Mouse (Mus musculus): ENCODE results near the gene Fndc7. TPM values are rescaled to one million over a fixed set of nuclear protein-coding genes. Genes with fewer than 3 reads are reported as not detected.
"Not testable (repeated sequence)": the region's sequence is repeated elsewhere in the genome, so short reads cannot be mapped to it uniquely, and the experiment has no call there.

The Fndc7 gene
- polyA plus RNA-seq, 1 experiment from 2014 or later: not detected

GRCm38 (mm10) chr3:108884706-108885289, 5.0 kb downstream of the Fndc7 start:
- no peak overlapping the region for H3K27ac ChIP-seq

GRCm38 (mm10) chr3:108883067-108883466, 6.7 kb downstream of the Fndc7 start:
- Histone ChIP-seq H3K9me3 (no peaks in the 10 kb centered on the region), H3K36me3 (replicated peaks) (no peaks in the 10 kb centered on the region), H3K27me3 (ENCODE audit: poor library complexity, severe bottlenecking) (no peaks in the 10 kb centered on the region), H3K4me1 (peaks cover 34% of the 10 kb centered on the region), H3K4me3 (no peak overlapping the region), H3K27ac (no peak overlapping the region)
- no peak for DNase-seq (ENCODE audit: extremely low spot score, low spot score)
- 90% methylated on average over 2 of the region's 2 CpGs for WGBS

More at GRCm38 (mm10) chr3:108884706-108885289, 5.0 kb downstream of the Fndc7 start:
- WGBS: 70% methylated on average over 8 of the region's 8 CpGs
- Histone ChIP-seq H3K4me1 (peaks cover 31% of the 10 kb centered on the region), H3K36me3 (replicated peaks) (no peaks in the 10 kb centered on the region), H3K27me3 (ENCODE audit: poor library complexity, severe bottlenecking) (no peaks in the 10 kb centered on the region), H3K4me3 (no peak overlapping the region), H3K9me3 (no peaks in the 10 kb centered on the region)
- DNase-seq (ENCODE audit: extremely low spot score, low spot score): no peak

GRCm38 (mm10) chr3:108881873-108882272, 7.9 kb downstream of the Fndc7 start:
- not testable (repeated sequence) for H3K27ac ChIP-seq; H3K27me3 ChIP-seq (ENCODE audit: poor library complexity, severe bottlenecking); H3K9me3 ChIP-seq; DNase-seq (ENCODE audit: extremely low spot score, low spot score); H3K36me3 ChIP-seq (replicated peaks); H3K4me3 ChIP-seq
- H3K4me1 ChIP-seq: peaks cover 28% of the 10 kb centered on the region
- 14% methylated on average over 4 of the region's 4 CpGs for WGBS

GRCm38 (mm10) chr3:108880544-108881507, 9.0 kb downstream of the Fndc7 start:
- H3K4me3 ChIP-seq: no peak overlapping the region
- H3K9me3 ChIP-seq: no peaks in the 10 kb centered on the region
- peaks cover 18% of the 10 kb centered on the region for H3K4me1 ChIP-seq
- WGBS: 88% methylated on average over 28 of the region's 28 CpGs
- DNase-seq (ENCODE audit: extremely low spot score, low spot score): no peak
- no peaks in the 10 kb centered on the region for H3K36me3 ChIP-seq (replicated peaks)
- no peaks in the 10 kb centered on the region for H3K27me3 ChIP-seq (ENCODE audit: poor library complexity, severe bottlenecking)
- no peak overlapping the region for H3K27ac ChIP-seq

- whole genome bisulfite sequencing: 72% methylated on average over 5 of the region's 5 CpGs
- Histone ChIP-seq H3K36me3 (replicated peaks) (no peaks in the 10 kb centered on the region), H3K9me3 (no peaks in the 10 kb centered on the region), H3K4me1 (peaks cover 16% of the 10 kb centered on the region), H3K4me3 (no peak overlapping the region), H3K27me3 (ENCODE audit: poor library complexity, severe bottlenecking) (no peaks in the 10 kb centered on the region), H3K27ac (no peak overlapping the region)
- no peak for DNase-seq (ENCODE audit: extremely low spot score, low spot score)
Measured at GRCm38 (mm10) chr3:108879836-108880435, 9.9 kb downstream of the Fndc7 start.

GRCm38 (mm10) chr3:108879129-108879528, 10.7 kb downstream of the Fndc7 start:
- Histone ChIP-seq H3K4me1 (peaks cover 18% of the 10 kb centered on the region), H3K27ac (no peak overlapping the region), H3K9me3 (no peaks in the 10 kb centered on the region), H3K4me3 (no peak overlapping the region), H3K36me3 (replicated peaks) (no peaks in the 10 kb centered on the region), H3K27me3 (ENCODE audit: poor library complexity, severe bottlenecking) (no peaks in the 10 kb centered on the region)
- WGBS: 93% methylated on average over 2 of the region's 2 CpGs
- DNase-seq (ENCODE audit: extremely low spot score, low spot score): no peak

- 87% methylated on average over 6 of the region's 6 CpGs for WGBS
- H3K4me3 ChIP-seq: no peak overlapping the region
- no peaks in the 10 kb centered on the region for H3K27me3 ChIP-seq (ENCODE audit: poor library complexity, severe bottlenecking)
- DNase-seq (ENCODE audit: extremely low spot score, low spot score): no peak
- no peaks in the 10 kb centered on the region for H3K9me3 ChIP-seq
- H3K4me1 ChIP-seq: peaks cover 5% of the 10 kb centered on the region; the same call in 1 of the 2 replicates
- H3K36me3 ChIP-seq (replicated peaks): no peaks in the 10 kb centered on the region
- no peak overlapping the region for H3K27ac ChIP-seq
Measured at GRCm38 (mm10) chr3:108870631-108871030, 19.2 kb downstream of the Fndc7 start.

- no peaks in the 10 kb centered on the region for H3K9me3 ChIP-seq
- WGBS: 93% methylated on average over 3 of the region's 3 CpGs
- no peak overlapping the region for H3K27ac ChIP-seq
- H3K36me3 ChIP-seq (replicated peaks): no peaks in the 10 kb centered on the region
- H3K4me1 ChIP-seq: no peaks in the 10 kb centered on the region
- no peak for DNase-seq (ENCODE audit: extremely low spot score, low spot score)
- no peaks in the 10 kb centered on the region for H3K27me3 ChIP-seq (ENCODE audit: poor library complexity, severe bottlenecking)
- no peak overlapping the region for H3K4me3 ChIP-seq
Measured at GRCm38 (mm10) chr3:108867449-108867848, 22.4 kb downstream of the Fndc7 start.

- Histone ChIP-seq H3K27me3 (ENCODE audit: poor library complexity, severe bottlenecking) (no peaks in the 10 kb centered on the region), H3K4me1 (no peaks in the 10 kb centered on the region), H3K27ac (no peak overlapping the region), H3K9me3 (no peaks in the 10 kb centered on the region), H3K36me3 (replicated peaks) (no peaks in the 10 kb centered on the region), H3K4me3 (no peak overlapping the region)
- DNase-seq (ENCODE audit: extremely low spot score, low spot score): no peak
- WGBS: 92% methylated on average over 3 of the region's 3 CpGs
Measured at GRCm38 (mm10) chr3:108865676-108866075, 24.1 kb downstream of the Fndc7 start.

GRCm38 (mm10) chr3:108865129-108865528, 24.7 kb downstream of the Fndc7 start:
- Histone ChIP-seq H3K27me3 (ENCODE audit: poor library complexity, severe bottlenecking) (no peaks in the 10 kb centered on the region), H3K4me1 (no peaks in the 10 kb centered on the region), H3K4me3 (no peak overlapping the region), H3K36me3 (replicated peaks) (no peaks in the 10 kb centered on the region), H3K27ac (no peak overlapping the region), H3K9me3 (no peaks in the 10 kb centered on the region)
- no peak for DNase-seq (ENCODE audit: extremely low spot score, low spot score)
- 48% methylated on average over 3 of the region's 3 CpGs for WGBS

- Histone ChIP-seq H3K36me3 (replicated peaks) (no peaks in the 10 kb centered on the region), H3K27ac (no peak overlapping the region), H3K9me3 (no peaks in the 10 kb centered on the region), H3K4me3 (no peak overlapping the region), H3K27me3 (ENCODE audit: poor library complexity, severe bottlenecking) (no peaks in the 10 kb centered on the region), H3K4me1 (peaks cover 19% of the 10 kb centered on the region)
- DNase-seq (ENCODE audit: extremely low spot score, low spot score): no peak
- WGBS: 93% methylated on average over 10 of the region's 10 CpGs
Measured at GRCm38 (mm10) chr3:108863091-108863490, 26.7 kb downstream of the Fndc7 start.

- H3K27me3 ChIP-seq (ENCODE audit: poor library complexity, severe bottlenecking); DNase-seq (ENCODE audit: extremely low spot score, low spot score); H3K27ac ChIP-seq; H3K9me3 ChIP-seq; H3K36me3 ChIP-seq (replicated peaks); H3K4me3 ChIP-seq: not testable (repeated sequence)
- WGBS: 92% methylated on average over 4 of the region's 4 CpGs
- H3K4me1 ChIP-seq: peaks cover 27% of the 10 kb centered on the region
Measured at GRCm38 (mm10) chr3:108862282-108862681, 27.5 kb downstream of the Fndc7 start.

GRCm38 (mm10) chr3:108860786-108861185, 29.0 kb downstream of the Fndc7 start:
- no peak overlapping the region for H3K4me3 ChIP-seq
- no peaks in the 10 kb centered on the region for H3K36me3 ChIP-seq (replicated peaks)
- no peaks in the 10 kb centered on the region for H3K9me3 ChIP-seq
- DNase-seq (ENCODE audit: extremely low spot score, low spot score): no peak
- no peak overlapping the region for H3K27ac ChIP-seq
- peaks cover 6% of the 10 kb centered on the region for H3K27me3 ChIP-seq (ENCODE audit: poor library complexity, severe bottlenecking)
- 77% methylated on average over 2 of the region's 2 CpGs for WGBS
- peaks cover 40% of the 10 kb centered on the region for H3K4me1 ChIP-seq
